Mouse (Mus musculus) myocyte (in vitro differentiated cells): Measurements from ENCODE around the gene Calr4. TPM values are rescaled to one million over a fixed set of nuclear protein-coding genes. Genes with fewer than 3 reads are reported as not detected.

ENCODE experiments used
- H3K27me3 ChIP-seq: one replicate; pipeline ENCODE4 v1.6.1; 2011; ENCODE audit not compliant: control insufficient read depth, insufficient read depth, insufficient read length
- H3K36me3 ChIP-seq: one replicate; pipeline ENCODE4 v1.6.1; 2011; ENCODE audit not compliant: control insufficient read depth, insufficient read depth
- H3K4me2 ChIP-seq: one replicate; pipeline ENCODE4 v1.6.1; 2011; ENCODE audit warnings: low read depth, control low read depth
- H3K4me3 ChIP-seq: one replicate; pipeline ENCODE4 v1.5.1; 2011; ENCODE audit warnings: mild to moderate bottlenecking, control low read depth, moderate library complexity
- H3K79me2 ChIP-seq: one replicate; pipeline ENCODE4 v1.6.1; 2011; ENCODE audit not compliant: control insufficient read depth, insufficient read depth
- H3ac ChIP-seq: one replicate; pipeline ENCODE4 v1.6.1; 2011; ENCODE audit not compliant: control insufficient read depth, insufficient read length
- CEBPB ChIP-seq: IDR thresholded peaks from 2 replicates; pipeline ENCODE4 v1.6.1; 2011; ENCODE audit warnings: mild to moderate bottlenecking, moderate library complexity; ENCODE audit not compliant: poor library complexity, insufficient read depth, severe bottlenecking
- E2F4 ChIP-seq: IDR thresholded peaks from one replicate; pipeline ENCODE4 v1.6.1; 2011; ENCODE audit warnings: mild to moderate bottlenecking, control low read depth, moderate library complexity; ENCODE audit not compliant: insufficient read depth
- MAX ChIP-seq: IDR thresholded peaks from one replicate; pipeline ENCODE4 v1.6.1; 2011; ENCODE audit warnings: low read depth, mild to moderate bottlenecking, control low read depth
- MYOD1 ChIP-seq, 3 experiments: IDR thresholded peaks; one replicate each; pipeline ENCODE4 v1.6.1; 2011; ENCODE audit warnings: control low read depth in 2 of 3, low read depth in 2 of 3, mild to moderate bottlenecking in 2 of 3, moderate library complexity in 1 of 3; ENCODE audit not compliant: insufficient read length in 2 of 3, control insufficient read depth in 1 of 3
- MYOG ChIP-seq, 3 experiments: IDR thresholded peaks; one replicate each; pipeline ENCODE4 v1.6.1; 2011; ENCODE audit warnings: control low read depth in 2 of 3, low read depth in 2 of 3, mild to moderate bottlenecking in 2 of 3; ENCODE audit not compliant: insufficient read length in 2 of 3, control insufficient read depth in 1 of 3, insufficient read depth in 1 of 3
- POLR2A ChIP-seq: IDR thresholded peaks from one replicate; pipeline ENCODE4 v1.6.1; 2011; ENCODE audit warnings: low read depth, mild to moderate bottlenecking, control low read depth, moderate library complexity; ENCODE audit not compliant: insufficient read length
- POLR2AphosphoS2 ChIP-seq: IDR thresholded peaks from one replicate; pipeline ENCODE4 v1.6.1; 2011; ENCODE audit warnings: low read depth, control low read depth; ENCODE audit not compliant: insufficient read length
- REST ChIP-seq: IDR thresholded peaks from one replicate; pipeline ENCODE4 v1.6.1; 2011; ENCODE audit warnings: mild to moderate bottlenecking, control low read depth, moderate library complexity; ENCODE audit not compliant: insufficient read depth, insufficient read length
- SRF ChIP-seq: IDR thresholded peaks from one replicate; pipeline ENCODE4 v1.6.1; 2011; ENCODE audit warnings: low read depth; ENCODE audit not compliant: control insufficient read depth, insufficient read length
- TCF12 ChIP-seq: IDR thresholded peaks from one replicate; pipeline ENCODE4 v1.6.1; 2011; ENCODE audit warnings: mild to moderate bottlenecking, control low read depth; ENCODE audit not compliant: poor library complexity, insufficient read depth, severe bottlenecking
- TCF3 ChIP-seq: IDR thresholded peaks from one replicate; pipeline ENCODE4 v1.6.1; 2011; ENCODE audit warnings: low read depth, control low read depth; ENCODE audit not compliant: insufficient read length
- USF1 ChIP-seq: IDR thresholded peaks from one replicate; pipeline ENCODE4 v1.6.1; 2011; ENCODE audit warnings: low read depth, mild to moderate bottlenecking, control low read depth, moderate library complexity
- polyA plus RNA-seq: library from polyadenylated mRNA; unstranded; fragments of >200 nt; fragmentation: generic; extraction: Trizol; gene quantifications from one replicate; pipeline ENCODE4 v1.2.1, GENCODE M21; 2012; ENCODE audit warnings: missing spikeins

Gene Calr4
- polyA plus RNA-seq, 1 experiment, result 0.34 TPM

DNA sequence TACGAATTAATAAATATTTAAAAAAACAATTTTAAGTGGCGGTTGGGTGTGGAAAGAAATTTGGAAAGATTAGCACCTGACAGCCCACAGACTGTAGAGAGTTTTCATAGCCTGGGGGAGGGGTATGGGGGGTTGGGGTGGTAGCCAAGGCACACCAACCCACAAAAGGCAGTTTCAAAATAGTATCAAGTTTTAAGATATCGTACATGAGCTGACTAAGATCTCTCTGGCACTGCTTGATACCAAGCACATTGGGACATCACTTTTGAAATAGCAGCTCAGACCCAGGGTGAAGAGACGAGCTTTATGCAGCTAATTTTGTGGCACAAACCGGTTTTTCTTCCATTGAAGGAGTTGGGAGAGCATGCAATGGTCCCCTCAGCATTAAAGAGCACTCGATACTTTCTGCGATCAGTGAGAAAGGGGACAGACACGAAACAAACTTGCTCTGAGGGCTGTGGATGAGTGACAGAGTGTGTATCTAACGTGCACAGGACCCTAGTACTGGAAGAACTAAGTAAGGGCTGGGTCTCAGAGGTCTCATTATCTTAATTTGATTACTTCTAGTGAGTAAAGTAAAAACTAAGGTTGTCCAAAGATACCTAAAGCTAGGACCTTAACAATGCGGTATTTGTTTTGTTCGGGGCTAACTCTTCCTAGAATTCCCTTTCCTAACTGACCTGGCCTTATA lies 21.6 kb downstream of the Calr4 start:
- Histone ChIP-seq H3K4me2 (no peak overlapping the region), H3K79me2 (no peaks in the 10 kb centered on the region), H3K36me3 (no peaks in the 10 kb centered on the region), H3K27me3 (no peaks in the 10 kb centered on the region), H3K4me3 (no peak overlapping the region), H3ac (no peak overlapping the region)
- TF ChIP-seq TCF12 (no peak), TCF3 (no peak), USF1 (no peak), MYOD1 (IDR thresholded peaks at IDR 0.05; ENCODE audit: control insufficient read depth in 1 of 3, insufficient read length in 2 of 3, low read depth in 2 of 3) (no peak), MAX (no peak), E2F4 (no peak), POLR2A (no peak), SRF (no peak), MYOG (IDR thresholded peaks at IDR 0.05; ENCODE audit: control insufficient read depth in 1 of 3, insufficient read depth in 1 of 3, insufficient read length in 2 of 3, low read depth in 2 of 3) (no peak), REST (no peak), POLR2AphosphoS2 (no peak)

DNA sequence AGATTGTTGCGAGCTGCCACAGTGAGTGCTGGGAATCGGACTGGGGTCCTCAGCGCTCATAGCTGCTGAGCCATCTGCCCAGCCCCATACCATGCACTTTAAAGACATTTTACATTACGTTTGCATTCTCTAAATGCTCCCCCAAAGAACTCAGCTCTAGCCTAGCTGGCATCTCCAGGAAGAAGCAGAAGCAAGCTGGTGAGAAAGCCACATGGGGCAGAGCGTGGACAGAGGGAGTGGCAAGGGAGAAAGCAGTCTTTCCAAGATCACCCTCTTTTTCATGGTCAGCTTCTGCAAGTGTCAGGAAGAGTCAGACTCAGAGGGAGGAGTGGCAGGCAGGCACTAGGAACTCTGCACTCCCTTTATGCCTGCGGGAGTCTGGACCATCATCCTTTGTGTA lies 22.5 kb downstream of the Calr4 start:
- TF ChIP-seq USF1 (no peak), MYOD1 (IDR thresholded peaks at IDR 0.05; ENCODE audit: control insufficient read depth in 1 of 3, insufficient read length in 2 of 3, low read depth in 2 of 3) (no peak), SRF (no peak), POLR2AphosphoS2 (no peak), TCF3 (no peak), TCF12 (no peak), REST (no peak), POLR2A (no peak), CEBPB (no peak), MAX (no peak), MYOG (IDR thresholded peaks at IDR 0.05; ENCODE audit: control insufficient read depth in 1 of 3, insufficient read depth in 1 of 3, insufficient read length in 2 of 3, low read depth in 2 of 3) (no peak), E2F4 (no peak)
- no peak overlapping the region for H3K4me3 ChIP-seq
- no peak overlapping the region for H3ac ChIP-seq
- H3K4me2 ChIP-seq, result no peak overlapping the region
- no peaks in the 10 kb centered on the region for H3K79me2 ChIP-seq
- H3K36me3 ChIP-seq, result no peaks in the 10 kb centered on the region
- no peaks in the 10 kb centered on the region for H3K27me3 ChIP-seq

DNA sequence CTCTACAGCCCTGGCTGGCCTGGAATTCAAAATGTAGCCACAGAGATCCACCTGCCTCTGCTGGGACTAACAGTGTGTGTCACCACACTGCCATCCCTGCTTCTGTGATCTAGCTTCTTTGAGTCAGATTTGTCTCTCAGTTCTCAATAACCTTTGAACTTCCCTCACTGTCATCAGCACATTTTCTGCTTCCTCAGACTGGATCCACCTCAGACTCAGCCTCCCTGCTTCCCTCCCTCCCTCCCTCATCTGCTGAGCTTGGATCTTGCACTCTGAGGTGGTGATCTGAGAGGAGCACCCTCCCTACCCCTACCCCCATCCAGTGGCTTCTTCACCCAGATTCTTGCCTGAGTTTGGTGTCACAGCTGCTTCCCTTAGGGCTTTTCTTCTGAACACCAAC lies 23.4 kb downstream of the Calr4 start:
- no peak for TF ChIP-seq TCF3
- no peak overlapping the region for H3K4me3 ChIP-seq

DNA sequence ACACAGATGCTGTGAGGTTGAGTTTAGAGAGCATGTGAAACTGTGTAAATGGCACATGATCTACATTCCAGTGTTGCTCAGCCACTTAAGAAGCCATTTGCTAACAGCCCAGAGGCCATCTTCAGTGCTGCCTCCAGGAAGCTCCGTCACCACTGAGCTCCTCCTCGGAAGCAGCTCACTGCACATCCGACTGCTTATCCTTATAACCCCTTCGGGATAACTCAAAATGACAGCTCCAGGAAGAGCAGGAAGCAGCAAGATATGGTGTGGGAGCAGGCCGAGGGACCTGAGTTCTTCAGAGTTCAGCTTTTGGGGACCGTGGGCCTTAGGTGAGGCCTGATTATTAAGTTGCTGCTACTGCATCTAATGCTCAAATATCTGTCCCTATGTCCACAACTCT lies 27.8 kb downstream of the Calr4 start:
- no peaks in the 10 kb centered on the region for H3K27me3 ChIP-seq
- TF ChIP-seq POLR2AphosphoS2 (no peak), MYOD1 (IDR thresholded peaks at IDR 0.05; ENCODE audit: control insufficient read depth in 1 of 3, insufficient read length in 2 of 3, low read depth in 2 of 3) (no peak), TCF12 (no peak), MAX (no peak), POLR2A (no peak), USF1 (no peak), CEBPB (no peak), REST (no peak), SRF (no peak), TCF3 (no peak), MYOG (IDR thresholded peaks at IDR 0.05; ENCODE audit: control insufficient read depth in 1 of 3, insufficient read depth in 1 of 3, insufficient read length in 2 of 3, low read depth in 2 of 3) (no peak), E2F4 (no peak)

More for the DNA sequence above, 23.4 kb downstream of the Calr4 start:
- no peaks in the 10 kb centered on the region for H3K36me3 ChIP-seq
- no peak overlapping the region for H3ac ChIP-seq
- H3K4me2 ChIP-seq, result no peak overlapping the region
- no peaks in the 10 kb centered on the region for H3K79me2 ChIP-seq
- H3K27me3 ChIP-seq, result no peaks in the 10 kb centered on the region

DNA sequence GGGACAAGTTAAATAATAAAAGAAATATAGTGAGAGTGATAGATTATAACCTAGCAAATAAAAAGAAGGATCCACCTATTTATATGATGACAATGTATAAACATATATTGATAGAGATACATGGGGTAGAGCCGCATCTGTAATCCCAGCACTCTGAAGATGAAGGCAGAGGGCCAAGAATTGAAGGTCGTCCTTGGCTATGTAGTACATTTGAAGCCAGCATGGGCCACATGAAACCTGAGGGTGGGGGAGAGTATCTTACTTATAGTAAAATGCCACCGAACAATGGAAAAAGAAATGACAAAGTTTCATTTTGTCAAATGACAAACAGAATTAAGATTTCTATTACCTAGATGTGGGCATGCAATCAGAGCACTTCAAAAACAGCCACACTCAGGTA lies 31.8 kb downstream of the Calr4 start:
- Histone ChIP-seq H3K79me2 (no peaks in the 10 kb centered on the region), H3K4me3 (no peak overlapping the region), H3K4me2 (no peak overlapping the region), H3K36me3 (no peaks in the 10 kb centered on the region), H3ac (no peak overlapping the region), H3K27me3 (no peaks in the 10 kb centered on the region)
- TF ChIP-seq TCF3 (no peak), SRF (no peak), USF1 (no peak), REST (no peak), MYOG (IDR thresholded peaks at IDR 0.05; ENCODE audit: control insufficient read depth in 1 of 3, insufficient read depth in 1 of 3, insufficient read length in 2 of 3, low read depth in 2 of 3) (no peak), MYOD1 (IDR thresholded peaks at IDR 0.05; ENCODE audit: control insufficient read depth in 1 of 3, insufficient read length in 2 of 3, low read depth in 2 of 3) (no peak), MAX (no peak), CEBPB (no peak), E2F4 (no peak), POLR2AphosphoS2 (no peak), TCF12 (no peak), POLR2A (no peak)

More for the DNA sequence above, 27.8 kb downstream of the Calr4 start:
- H3K4me3 ChIP-seq, result no peak overlapping the region
- no peak overlapping the region for H3ac ChIP-seq
- H3K36me3 ChIP-seq, result no peaks in the 10 kb centered on the region
- no peak overlapping the region for H3K4me2 ChIP-seq
- H3K79me2 ChIP-seq, result no peaks in the 10 kb centered on the region
